In genomic region chr19:9942539-9943533, GRCm38 (mm10) we compare ENCODE assay signal across 8 mouse cellular contexts. TPM values are rescaled to one million over a fixed set of nuclear protein-coding genes. Genes with fewer than 3 reads are reported as not detected.
DNase-seq lines count a peak whose midpoint lies in the region; ATAC-seq and TF ChIP-seq lines count a peak whose summit lies in the region.
"Had no signal": no experiment of that assay in that cellular context is flagged by ENCODE, and none has a peak within 500 bp of the region (broad histone marks: within the 10 kb centered on the region; RNA-seq: fewer than 3 reads in every experiment).

No protein-coding gene starts in this region.

- no peak overlapping the region for H3K9ac ChIP-seq in liver, embryonic 13.5 days
- no peak overlapping the region for H3K9ac ChIP-seq in stomach, postnatal 0 days (ENCODE audit: low read length)

- TF ChIP-seq EP300 in stomach, postnatal 0 days (optimal IDR thresholded peaks at IDR 0.05) = no peak

- TF ChIP-seq CTCF in stomach, postnatal 0 days (IDR thresholded peaks at IDR 0.05; ENCODE audit: low read depth) = no peak

- H3K27me3 ChIP-seq in liver, embryonic 13.5 days = no peaks in the 10 kb centered on the region
- H3K27me3 ChIP-seq in stomach, postnatal 0 days (ENCODE audit: control insufficient read depth, insufficient read depth, low read length) = no peaks in the 10 kb centered on the region

- no peaks in the 10 kb centered on the region for H3K36me3 ChIP-seq in liver, embryonic 13.5 days
- no peaks in the 10 kb centered on the region for H3K36me3 ChIP-seq in stomach, postnatal 0 days (ENCODE audit: control insufficient read depth, insufficient read depth, low read length)

- H3K4me2 ChIP-seq in liver, embryonic 13.5 days = no peak overlapping the region
- H3K4me2 ChIP-seq in stomach, postnatal 0 days (replicated peaks; ENCODE audit: low read depth) = no peak overlapping the region

- ATAC-seq in liver, embryonic 13.5 days (ENCODE audit: low read depth) = no peak
- peak; percentile 82 for ATAC-seq in stomach, postnatal 0 days (ENCODE audit: low FRiP score, low TSS enrichment)

- peaks cover 41% of the 10 kb centered on the region for H3K4me1 ChIP-seq in liver, embryonic 13.5 days (replicated peaks)
- no peaks in the 10 kb centered on the region; the same call in 1 of the 2 replicates for H3K4me1 ChIP-seq in stomach, postnatal 0 days (replicated peaks; ENCODE audit: control insufficient read depth, insufficient read depth)

- no peaks in the 10 kb centered on the region for H3K9me3 ChIP-seq in liver, embryonic 13.5 days (replicated peaks)
- no peaks in the 10 kb centered on the region for H3K9me3 ChIP-seq in stomach, postnatal 0 days (ENCODE audit: control insufficient read depth, low read length)

- H3K4me3 ChIP-seq in liver, embryonic 13.5 days (replicated peaks) = no peak overlapping the region
- H3K4me3 ChIP-seq in stomach, postnatal 0 days (ENCODE audit: low read depth, low read length) = no peak overlapping the region
- H3K4me3 ChIP-seq: erythroblast, embryonic 14.5 days had no signal

- H3K27ac ChIP-seq in liver, embryonic 13.5 days = peak overlapping the region; percentile 16; the same call in 1 of the 2 replicates
- peak overlapping the region; percentile 71 for H3K27ac ChIP-seq in stomach, postnatal 0 days (replicated peaks)

- 48% methylated on average over 10 of the region's 10 CpGs for WGBS in liver, embryonic 13.5 days (ENCODE audit: insufficient replicate concordance)
- 44% methylated on average over 10 of the region's 10 CpGs for WGBS in stomach, postnatal 0 days

- peak; percentile 29 to 37 for DNase-seq in spleen, adult 18-20 months
- DNase-seq in spleen, adult 12 weeks (ENCODE audit: low spot score) = no peak
- peak; percentile 25 for DNase-seq in heart, adult 8-10 months (ENCODE audit: low spot score)
- no peak for DNase-seq in liver, embryonic 13.5 days
- DNase-seq in stomach, postnatal 0 days (ENCODE audit: low spot score) = peak; percentile 57
- DNase-seq in Muller cell, postnatal 12 days (ENCODE audit: inconsistent ontology term) = no peak
- DNase-seq in right cerebral cortex, adult 2 months (ENCODE audit: low spot score in 2 of 2) = no peak

RNA-seq across cellular contexts. Expression of gene Fth1, which starts 37.6 kb away (rescaled TPM):
- 1,000 to 10,000 TPM; 2,773 to 3,210 (median 2,950) TPM for total RNA-seq in heart, adult 8-10 months (2022)
- 5,062 and 5,153 TPM in 2 replicates for polyA plus RNA-seq in liver, embryonic 13.5 days (2015; fragmentation: Nextera tagmentation; extraction: Ambion mirVana)
- polyA plus RNA-seq in stomach, postnatal 0 days (2015; fragmentation: Nextera tagmentation; extraction: Ambion mirVana) = 2,976 and 2,992 TPM in 2 replicates

RNA-seq across cellular contexts. Expression of gene Incenp, which starts 43.5 kb away (rescaled TPM):
- total RNA-seq in heart, adult 8-10 months (2022) = 1 to 10 TPM; 5.0 to 7.0 (median 5.1) TPM
- polyA plus RNA-seq in liver, embryonic 13.5 days (2015; fragmentation: Nextera tagmentation; extraction: Ambion mirVana) = 100 and 108 TPM in 2 replicates
- 20.7 and 23.8 TPM in 2 replicates for polyA plus RNA-seq in stomach, postnatal 0 days (2015; fragmentation: Nextera tagmentation; extraction: Ambion mirVana)

RNA-seq across cellular contexts. Expression of gene Best1, which starts 58.6 kb away (rescaled TPM):
- total RNA-seq in heart, adult 8-10 months (2022) = under 1 TPM in 2 of 4 experiments, not detected in 2; 0.14 to 0.65 TPM
- 0.17 and 0.20 TPM in 2 replicates for polyA plus RNA-seq in liver, embryonic 13.5 days (2015; fragmentation: Nextera tagmentation; extraction: Ambion mirVana)
- polyA plus RNA-seq in stomach, postnatal 0 days (2015; fragmentation: Nextera tagmentation; extraction: Ambion mirVana) = 0.36 and 0.58 TPM in 2 replicates
- polyA plus RNA-seq: erythroblast, embryonic 14.5 days had no signal

RNA-seq across cellular contexts. Expression of gene Rab3il1, which starts 58.6 kb away (rescaled TPM):
- 1 to 10 TPM; 6.3 to 8.1 (median 7.5) TPM for total RNA-seq in heart, adult 8-10 months (2022)
- polyA plus RNA-seq in liver, embryonic 13.5 days (2015; fragmentation: Nextera tagmentation; extraction: Ambion mirVana) = 196 and 207 TPM in 2 replicates
- 14.7 and 14.8 TPM in 2 replicates for polyA plus RNA-seq in stomach, postnatal 0 days (2015; fragmentation: Nextera tagmentation; extraction: Ambion mirVana)

Comparison
In these comparisons a context has a peak if more than half of its experiments do, and no peak if none do; other contexts are left out.
1. DNase-seq: peak in spleen, adult 18-20 months (2 of 2), heart, adult 8-10 months (single experiment) and stomach, postnatal 0 days (single experiment); none in spleen, adult 12 weeks (single experiment), liver, embryonic 13.5 days (single experiment), Muller cell, postnatal 12 days (single experiment) and right cerebral cortex, adult 2 months (0 of 2).